In genomic region chrX:9202781-9203405, GRCm38 (mm10) we compare ENCODE assay signal across 10 mouse cellular contexts. TPM values are rescaled to one million over a fixed set of nuclear protein-coding genes. Genes with fewer than 3 reads are reported as not detected.
DNase-seq lines count a peak whose midpoint lies in the region; ATAC-seq and TF ChIP-seq lines count a peak whose summit lies in the region.
"Had no signal": no experiment of that assay in that cellular context is flagged by ENCODE, and none has a peak within 500 bp of the region (broad histone marks: within the 10 kb centered on the region; RNA-seq: fewer than 3 reads in every experiment).

No protein-coding gene starts in this region.

- peaks cover 17% of the 10 kb centered on the region for H3K27me3 ChIP-seq in kidney, embryonic 15.5 days
- no peaks in the 10 kb centered on the region; the same call in 1 of the 2 replicates for H3K27me3 ChIP-seq in intestine, postnatal 0 days (replicated peaks; ENCODE audit: control insufficient read depth, insufficient read depth, low read length)

- H3K4me1 ChIP-seq in kidney, embryonic 15.5 days, result no peaks in the 10 kb centered on the region; the same call in 1 of the 2 replicates
- no peaks in the 10 kb centered on the region for H3K4me1 ChIP-seq in embryonic fibroblast, embryonic 13.5 days (ENCODE audit: control insufficient read depth, insufficient read depth, low read length)
- no peaks in the 10 kb centered on the region for H3K4me1 ChIP-seq in intestine, postnatal 0 days (replicated peaks; ENCODE audit: control insufficient read depth, insufficient read depth, low read length)
- H3K4me1 ChIP-seq: neural tube, embryonic 12.5 days had no signal

- no peak for ATAC-seq in kidney, embryonic 15.5 days (replicated peaks; ENCODE audit: low FRiP score)
- ATAC-seq in intestine, postnatal 0 days, result no peak

- no peak overlapping the region for H3K4me2 ChIP-seq in kidney, embryonic 15.5 days
- H3K4me2 ChIP-seq in intestine, postnatal 0 days (replicated peaks; ENCODE audit: low read depth), result no peak overlapping the region

- H3K27ac ChIP-seq in kidney, embryonic 15.5 days, result no peak overlapping the region
- H3K27ac ChIP-seq in embryonic fibroblast, embryonic 13.5 days (ENCODE audit: insufficient read depth, low read length), result peak overlapping the region; percentile 61; the same call in 1 of the 2 replicates
- no peak overlapping the region for H3K27ac ChIP-seq in intestine, postnatal 0 days (ENCODE audit: low read depth, low read length)
- H3K27ac ChIP-seq: neural tube, embryonic 12.5 days had no signal

- TF ChIP-seq CTCF in embryonic fibroblast, embryonic 13.5 days (IDR thresholded peaks at IDR 0.05; ENCODE audit: borderline replicate concordance, insufficient read depth, low read length), result no peak
- no peak for TF ChIP-seq CTCF in intestine, postnatal 0 days (IDR thresholded peaks at IDR 0.05; ENCODE audit: low read depth)

- TF ChIP-seq POLR2A in embryonic fibroblast, embryonic 13.5 days (IDR thresholded peaks at IDR 0.05; ENCODE audit: low read depth, low read length), result no peak

- H3K9me3 ChIP-seq in kidney, embryonic 15.5 days (replicated peaks), result no peaks in the 10 kb centered on the region
- no peaks in the 10 kb centered on the region for H3K9me3 ChIP-seq in intestine, postnatal 0 days (ENCODE audit: control insufficient read depth)
- H3K9me3 ChIP-seq: neural tube, embryonic 12.5 days had no signal

- no peak overlapping the region for H3K9ac ChIP-seq in kidney, embryonic 15.5 days
- no peak overlapping the region for H3K9ac ChIP-seq in intestine, postnatal 0 days (ENCODE audit: low read depth, low read length)
- H3K9ac ChIP-seq: neural tube, embryonic 12.5 days had no signal

- peak; percentile 20 for DNase-seq in kidney, adult 11 months
- DNase-seq in adrenal gland, adult 8-10 months, result peak; percentile 14
- peak; percentile 6 for DNase-seq in kidney, postnatal 10 days
- no peak for DNase-seq in layer of hippocampus, adult 9-10 months (ENCODE audit: low spot score)
- DNase-seq: lung, adult 2 months had no signal

- no peaks in the 10 kb centered on the region for H3K36me3 ChIP-seq in kidney, embryonic 15.5 days
- no peaks in the 10 kb centered on the region for H3K36me3 ChIP-seq in intestine, postnatal 0 days (ENCODE audit: control insufficient read depth, insufficient read depth)
- H3K36me3 ChIP-seq: neural tube, embryonic 12.5 days had no signal

- no peak overlapping the region for H3K4me3 ChIP-seq in kidney, embryonic 15.5 days (replicated peaks)
- H3K4me3 ChIP-seq in embryonic fibroblast, embryonic 13.5 days (ENCODE audit: insufficient read depth, low read length), result peak overlapping the region; percentile 19
- H3K4me3 ChIP-seq in intestine, postnatal 0 days (ENCODE audit: low read depth, low read length), result no peak overlapping the region
- H3K4me3 ChIP-seq: neural tube, embryonic 12.5 days had no signal

- 49% methylated on average over 7 of the region's 7 CpGs for WGBS in kidney, embryonic 15.5 days
- 62% methylated on average over 7 of the region's 7 CpGs for WGBS in intestine, postnatal 0 days

RNA-seq across cellular contexts. Expression of gene Lancl3, which starts 3.2 kb away (rescaled TPM):
- 0.99 and 1.3 TPM in 2 replicates for polyA plus RNA-seq in kidney, embryonic 15.5 days (2015; fragmentation: Nextera tagmentation; extraction: Ambion mirVana)
- total RNA-seq in adrenal gland, adult 8-10 months (2022), result 1 to 10 TPM; 2.3 to 4.9 (median 3.8) TPM
- 2.9 and 5.3 TPM in 2 replicates for polyA plus RNA-seq in embryonic fibroblast, embryonic 13.5 days (2011; ENCODE audit: insufficient read length, low read depth, missing spikeins)
- polyA plus RNA-seq in intestine, postnatal 0 days (2015; fragmentation: Nextera tagmentation; extraction: Ambion mirVana), result 0.46 and 0.65 TPM in 2 replicates

RNA-seq across cellular contexts. Expression of gene Gm14862, which starts 53.8 kb away (rescaled TPM):
- polyA plus RNA-seq in kidney, embryonic 15.5 days (2015; fragmentation: Nextera tagmentation; extraction: Ambion mirVana), result 0.27 TPM in 1 of 2 replicates, not detected in the other
- not detected for total RNA-seq in adrenal gland, adult 8-10 months (2022)
- polyA plus RNA-seq in embryonic fibroblast, embryonic 13.5 days (2011; ENCODE audit: insufficient read length, low read depth, missing spikeins), result not detected in 2 replicates
- not detected in 2 replicates for polyA plus RNA-seq in intestine, postnatal 0 days (2015; fragmentation: Nextera tagmentation; extraction: Ambion mirVana)
- total RNA-seq: gastrocnemius, adult 18-20 months had no signal
- polyA plus RNA-seq: lung, adult 2 months had no signal
